Mouse (Mus musculus): ENCODE data around the gene Olfr314. TPM values are rescaled to one million over a fixed set of nuclear protein-coding genes. Genes with fewer than 3 reads are reported as not detected.
"Not testable (repeated sequence)": the region's sequence is repeated elsewhere in the genome, so short reads cannot be mapped to it uniquely, and the experiment has no call there.

The Olfr314 gene
- total and polyA plus RNA-seq, 2 experiments from 2014 or later = not detected

- no peaks in the 10 kb centered on the region for H3K27me3 ChIP-seq (ENCODE audit: insufficient read depth, low read length)
- H3K27ac ChIP-seq = no peak overlapping the region
- DNase-seq (ENCODE audit: low spot score) (no peak), ATAC-seq (no peak)
- WGBS = 79% methylated on average over 3 of the region's 3 CpGs
- H3K4me1 ChIP-seq (ENCODE audit: insufficient read depth, low read length) = no peaks in the 10 kb centered on the region
- no peaks in the 10 kb centered on the region for H3K9me3 ChIP-seq (ENCODE audit: low read length)
- no peak for TF ChIP-seq CTCF (IDR thresholded peaks at IDR 0.05; ENCODE audit: low read depth)
- H3K9ac ChIP-seq (replicated peaks; ENCODE audit: low read length) = no peak overlapping the region
- H3K4me3 ChIP-seq (ENCODE audit: low read length) = no peak overlapping the region
- no peak overlapping the region for H3K4me2 ChIP-seq (ENCODE audit: low read depth, low read length)
- no peaks in the 10 kb centered on the region for H3K36me3 ChIP-seq (ENCODE audit: insufficient read depth, low read length)
Measured at GRCm38 (mm10) chr11:58829764-58830163, 47.0 kb downstream of the Olfr314 start.

- not testable (repeated sequence) for H3K9ac ChIP-seq (replicated peaks; ENCODE audit: low read length); H3K36me3 ChIP-seq (ENCODE audit: insufficient read depth, low read length); DNase-seq (ENCODE audit: low spot score); H3K27ac ChIP-seq; H3K4me3 ChIP-seq (ENCODE audit: low read length); H3K4me1 ChIP-seq (ENCODE audit: insufficient read depth, low read length); H3K9me3 ChIP-seq (ENCODE audit: low read length); H3K27me3 ChIP-seq (ENCODE audit: insufficient read depth, low read length); H3K4me2 ChIP-seq (ENCODE audit: low read depth, low read length); ATAC-seq
- WGBS = 84% methylated on average over 3 of the region's 3 CpGs
Measured at GRCm38 (mm10) chr11:58832541-58832940, 49.8 kb downstream of the Olfr314 start.

Other genes starting within 250 kb of the Olfr314 start
- not detected in 2 replicates for gene Olfr330, start 248.1 kb upstream of the Olfr314 start, total RNA-seq (2014; rRNA removed)
- gene Olfr330, start 248.1 kb upstream of the Olfr314 start, polyA plus RNA-seq (2015; fragmentation: Nextera tagmentation; extraction: Ambion mirVana) = 0.15 TPM in 1 of 2 replicates, not detected in the other
- gene Olfr329-ps, start 236.5 kb upstream of the Olfr314 start, total RNA-seq (2014; rRNA removed) = not detected in 2 replicates
- 0.11 TPM in 1 of 2 replicates, not detected in the other for gene Olfr329-ps, start 236.5 kb upstream of the Olfr314 start, polyA plus RNA-seq (2015; fragmentation: Nextera tagmentation; extraction: Ambion mirVana)
- not detected in 2 replicates for gene Olfr328, start 227.3 kb upstream of the Olfr314 start, total RNA-seq (2014; rRNA removed)
- not detected in 2 replicates for gene Olfr328, start 227.3 kb upstream of the Olfr314 start, polyA plus RNA-seq (2015; fragmentation: Nextera tagmentation; extraction: Ambion mirVana)
- not detected in 2 replicates for gene Olfr224, start 212.4 kb upstream of the Olfr314 start, total RNA-seq (2014; rRNA removed)
- 0.08 TPM in 1 of 2 replicates, not detected in the other for gene Olfr224, start 212.4 kb upstream of the Olfr314 start, polyA plus RNA-seq (2015; fragmentation: Nextera tagmentation; extraction: Ambion mirVana)
- gene Olfr325, start 205.2 kb upstream of the Olfr314 start, total RNA-seq (2014; rRNA removed) = not detected in 2 replicates
- gene Olfr325, start 205.2 kb upstream of the Olfr314 start, polyA plus RNA-seq (2015; fragmentation: Nextera tagmentation; extraction: Ambion mirVana) = not detected in 2 replicates
- 0.26 and 0.54 TPM in 2 replicates for gene Olfr324, start 187.8 kb upstream of the Olfr314 start, total RNA-seq (2014; rRNA removed)
- gene Olfr324, start 187.8 kb upstream of the Olfr314 start, polyA plus RNA-seq (2015; fragmentation: Nextera tagmentation; extraction: Ambion mirVana) = 0.05 and 0.13 TPM in 2 replicates
- not detected in 2 replicates for gene 2210407C18Rik, start 166.9 kb upstream of the Olfr314 start, total RNA-seq (2014; rRNA removed)
- not detected in 2 replicates for gene 2210407C18Rik, start 166.9 kb upstream of the Olfr314 start, polyA plus RNA-seq (2015; fragmentation: Nextera tagmentation; extraction: Ambion mirVana)
- gene Olfr323, start 152.5 kb upstream of the Olfr314 start, total RNA-seq (2014; rRNA removed) = not detected in 2 replicates
- gene Olfr323, start 152.5 kb upstream of the Olfr314 start, polyA plus RNA-seq (2015; fragmentation: Nextera tagmentation; extraction: Ambion mirVana) = not detected in 2 replicates
- gene Trim58, start 142.5 kb upstream of the Olfr314 start, total RNA-seq (2014; rRNA removed) = 0.10 TPM in 1 of 2 replicates, not detected in the other
- 0.10 and 0.31 TPM in 2 replicates for gene Trim58, start 142.5 kb upstream of the Olfr314 start, polyA plus RNA-seq (2015; fragmentation: Nextera tagmentation; extraction: Ambion mirVana)
- gene Olfr322, start 124.2 kb upstream of the Olfr314 start, total RNA-seq (2014; rRNA removed) = 0.07 and 0.16 TPM in 2 replicates
- gene Olfr322, start 124.2 kb upstream of the Olfr314 start, polyA plus RNA-seq (2015; fragmentation: Nextera tagmentation; extraction: Ambion mirVana) = not detected in 2 replicates
- gene Olfr320, start 101.9 kb upstream of the Olfr314 start, total RNA-seq (2014; rRNA removed) = not detected in 2 replicates
- not detected in 2 replicates for gene Olfr320, start 101.9 kb upstream of the Olfr314 start, polyA plus RNA-seq (2015; fragmentation: Nextera tagmentation; extraction: Ambion mirVana)
- not detected in 2 replicates for gene Olfr319, start 83.8 kb upstream of the Olfr314 start, total RNA-seq (2014; rRNA removed)
- gene Olfr319, start 83.8 kb upstream of the Olfr314 start, polyA plus RNA-seq (2015; fragmentation: Nextera tagmentation; extraction: Ambion mirVana) = not detected in 2 replicates
- not detected in 2 replicates for gene Olfr318, start 58.9 kb upstream of the Olfr314 start, total RNA-seq (2014; rRNA removed)
- gene Olfr318, start 58.9 kb upstream of the Olfr314 start, polyA plus RNA-seq (2015; fragmentation: Nextera tagmentation; extraction: Ambion mirVana) = not detected in 2 replicates
- gene Olfr317, start 43.7 kb upstream of the Olfr314 start, total RNA-seq (2014; rRNA removed) = 1.7 and 2.3 TPM in 2 replicates
- gene Olfr317, start 43.7 kb upstream of the Olfr314 start, polyA plus RNA-seq (2015; fragmentation: Nextera tagmentation; extraction: Ambion mirVana) = 0.08 and 0.18 TPM in 2 replicates
- not detected in 2 replicates for gene Olfr316, start 30.2 kb upstream of the Olfr314 start, total RNA-seq (2014; rRNA removed)
- gene Olfr316, start 30.2 kb upstream of the Olfr314 start, polyA plus RNA-seq (2015; fragmentation: Nextera tagmentation; extraction: Ambion mirVana) = not detected in 2 replicates
- not detected in 2 replicates for gene Olfr315, start 9.8 kb upstream of the Olfr314 start, total RNA-seq (2014; rRNA removed)
- not detected in 2 replicates for gene Olfr315, start 9.8 kb upstream of the Olfr314 start, polyA plus RNA-seq (2015; fragmentation: Nextera tagmentation; extraction: Ambion mirVana)
- gene Fam183b, start 19.0 kb downstream of the Olfr314 start, total RNA-seq (2014; rRNA removed) = 4.7 and 5.9 TPM in 2 replicates
- 11.1 and 15.0 TPM in 2 replicates for gene Fam183b, start 19.0 kb downstream of the Olfr314 start, polyA plus RNA-seq (2015; fragmentation: Nextera tagmentation; extraction: Ambion mirVana)
- not detected in 2 replicates for gene Olfr313, start 32.0 kb downstream of the Olfr314 start, total RNA-seq (2014; rRNA removed)
- gene Olfr313, start 32.0 kb downstream of the Olfr314 start, polyA plus RNA-seq (2015; fragmentation: Nextera tagmentation; extraction: Ambion mirVana) = not detected in 2 replicates
- gene Olfr312, start 46.3 kb downstream of the Olfr314 start, total RNA-seq (2014; rRNA removed) = not detected in 2 replicates
- gene Olfr312, start 46.3 kb downstream of the Olfr314 start, polyA plus RNA-seq (2015; fragmentation: Nextera tagmentation; extraction: Ambion mirVana) = not detected in 2 replicates
- gene Olfr311, start 56.3 kb downstream of the Olfr314 start, total RNA-seq (2014; rRNA removed) = not detected in 2 replicates
- not detected in 2 replicates for gene Olfr311, start 56.3 kb downstream of the Olfr314 start, polyA plus RNA-seq (2015; fragmentation: Nextera tagmentation; extraction: Ambion mirVana)
- gene Gm12258, start 64.2 kb downstream of the Olfr314 start, total RNA-seq (2014; rRNA removed) = 13.3 and 16.4 TPM in 2 replicates
- gene Gm12258, start 64.2 kb downstream of the Olfr314 start, polyA plus RNA-seq (2015; fragmentation: Nextera tagmentation; extraction: Ambion mirVana) = 7.9 and 9.9 TPM in 2 replicates
- gene 2810021J22Rik, start 84.3 kb downstream of the Olfr314 start, total RNA-seq (2014; rRNA removed) = 6.9 and 8.7 TPM in 2 replicates
- 5.4 and 7.7 TPM in 2 replicates for gene 2810021J22Rik, start 84.3 kb downstream of the Olfr314 start, polyA plus RNA-seq (2015; fragmentation: Nextera tagmentation; extraction: Ambion mirVana)
- 7.1 and 7.2 TPM in 2 replicates for gene Zfp39, start 121.3 kb downstream of the Olfr314 start, total RNA-seq (2014; rRNA removed)
- gene Zfp39, start 121.3 kb downstream of the Olfr314 start, polyA plus RNA-seq (2015; fragmentation: Nextera tagmentation; extraction: Ambion mirVana) = 4.2 and 4.7 TPM in 2 replicates
- not detected in 2 replicates for gene Btnl10, start 135.0 kb downstream of the Olfr314 start, total RNA-seq (2014; rRNA removed)
- gene Btnl10, start 135.0 kb downstream of the Olfr314 start, polyA plus RNA-seq (2015; fragmentation: Nextera tagmentation; extraction: Ambion mirVana) = 0.04 TPM in 1 of 2 replicates, not detected in the other
- 975 and 1,069 TPM in 2 replicates for gene Rnf187, start 156.0 kb downstream of the Olfr314 start, total RNA-seq (2014; rRNA removed)
- gene Rnf187, start 156.0 kb downstream of the Olfr314 start, polyA plus RNA-seq (2015; fragmentation: Nextera tagmentation; extraction: Ambion mirVana) = 649 and 670 TPM in 2 replicates
- gene Hist3h2ba, start 166.0 kb downstream of the Olfr314 start, total RNA-seq (2014; rRNA removed) = 625 and 1,276 TPM in 2 replicates
- 103 and 109 TPM in 2 replicates for gene Hist3h2ba, start 166.0 kb downstream of the Olfr314 start, polyA plus RNA-seq (2015; fragmentation: Nextera tagmentation; extraction: Ambion mirVana)
- gene Hist3h2a, start 171.7 kb downstream of the Olfr314 start, total RNA-seq (2014; rRNA removed) = 218 and 236 TPM in 2 replicates
- 49.6 and 53.3 TPM in 2 replicates for gene Hist3h2a, start 171.7 kb downstream of the Olfr314 start, polyA plus RNA-seq (2015; fragmentation: Nextera tagmentation; extraction: Ambion mirVana)
- 2.8 and 4.3 TPM in 2 replicates for gene Trim17, start 171.7 kb downstream of the Olfr314 start, total RNA-seq (2014; rRNA removed)
- 0.55 and 0.74 TPM in 2 replicates for gene Trim17, start 171.7 kb downstream of the Olfr314 start, polyA plus RNA-seq (2015; fragmentation: Nextera tagmentation; extraction: Ambion mirVana)
- 31.7 and 31.8 TPM in 2 replicates for gene Trim11, start 195.1 kb downstream of the Olfr314 start, total RNA-seq (2014; rRNA removed)
- gene Trim11, start 195.1 kb downstream of the Olfr314 start, polyA plus RNA-seq (2015; fragmentation: Nextera tagmentation; extraction: Ambion mirVana) = 14.1 and 15.9 TPM in 2 replicates